Mouse (Mus musculus) lung, postnatal 0 days (tissue): ENCODE results near the gene Isca1. TPM values are rescaled to one million over a fixed set of nuclear protein-coding genes. Genes with fewer than 3 reads are reported as not detected.

Experiments
- ATAC-seq: fragments of 200-750 bp; cut with Nextera tagmentation; 2 replicates; pipeline ENCODE4 v1.8.0; 2017; ENCODE audit warnings: moderate library complexity
- DNase-seq: peaks from one replicate; pipeline ENCODE4 v3.0.0-alpha.2; 2016; ENCODE audit warnings: low spot score
- H3K27ac ChIP-seq: fragments of 300-500 bp; sonication (generic); 2 replicates; pipeline ENCODE4 v1.5.1; 2014; ENCODE audit warnings: antibody characterized with exemption, mild to moderate bottlenecking, low read length, mixed read lengths
- H3K27me3 ChIP-seq: fragments of 300-500 bp; sonication (generic); replicated peaks from 2 replicates; pipeline ENCODE4 v1.6.1; 2014; ENCODE audit warnings: low read length, mixed read lengths; ENCODE audit not compliant: insufficient read depth
- H3K36me3 ChIP-seq: fragments of 300-500 bp; sonication (generic); 2 replicates; pipeline ENCODE4 v1.6.1; 2014; ENCODE audit warnings: low read length, mixed read lengths; ENCODE audit not compliant: insufficient read depth
- H3K4me1 ChIP-seq: fragments of 300-500 bp; sonication (generic); 2 replicates; pipeline ENCODE4 v1.6.1; 2014; ENCODE audit warnings: antibody characterized with exemption, low read depth, low read length, mixed read lengths; ENCODE audit not compliant: insufficient read depth
- H3K4me2 ChIP-seq: fragments of 300-500 bp; sonication (generic); replicated peaks from 2 replicates; pipeline ENCODE4 v1.6.1; 2014; ENCODE audit warnings: low read depth, mild to moderate bottlenecking, low read length, moderate library complexity, mixed read lengths
- H3K4me3 ChIP-seq: fragments of 300-500 bp; sonication (generic); 2 replicates; pipeline ENCODE4 v1.5.1; 2014; ENCODE audit warnings: low read depth, low read length
- H3K9ac ChIP-seq: fragments of 300-500 bp; sonication (generic); replicated peaks from 2 replicates; pipeline ENCODE4 v1.6.1; 2014; ENCODE audit warnings: low read depth, mild to moderate bottlenecking
- H3K9me3 ChIP-seq: fragments of 300-500 bp; sonication (generic); 2 replicates; pipeline ENCODE4 v1.6.1; 2016; ENCODE audit warnings: low read length, mixed read lengths
- CTCF ChIP-seq: IDR thresholded peaks from 2 replicates; pipeline ENCODE4 v1.5.1; 2016; ENCODE audit warnings: antibody characterized with exemption, mild to moderate bottlenecking
- EP300 ChIP-seq: IDR thresholded peaks from 2 replicates; pipeline ENCODE4 v1.6.1; 2016; ENCODE audit warnings: antibody characterized with exemption, mild to moderate bottlenecking, control low read depth
- WGBS: fragments of 180-500 bp; shearing (Covaris S2); extraction: QIAGEN DNeasy Blood & Tissue Kit; methylation state at CpG from one replicate; pipeline ENCODE4 v1.1.7; 2014; 5-methylcytosine and 5-hydroxymethylcytosine counted together
- polyA plus RNA-seq: library from polyadenylated mRNA; unstranded; fragments of >200 nt; fragmentation: Nextera tagmentation; extraction: Ambion mirVana; gene quantifications from 2 replicates; pipeline ENCODE4 v1.2.1, GENCODE M21; 2015

Gene Isca1
- polyA plus RNA-seq, 1 experiment from 2014 or later, result 135 TPM

DNA sequence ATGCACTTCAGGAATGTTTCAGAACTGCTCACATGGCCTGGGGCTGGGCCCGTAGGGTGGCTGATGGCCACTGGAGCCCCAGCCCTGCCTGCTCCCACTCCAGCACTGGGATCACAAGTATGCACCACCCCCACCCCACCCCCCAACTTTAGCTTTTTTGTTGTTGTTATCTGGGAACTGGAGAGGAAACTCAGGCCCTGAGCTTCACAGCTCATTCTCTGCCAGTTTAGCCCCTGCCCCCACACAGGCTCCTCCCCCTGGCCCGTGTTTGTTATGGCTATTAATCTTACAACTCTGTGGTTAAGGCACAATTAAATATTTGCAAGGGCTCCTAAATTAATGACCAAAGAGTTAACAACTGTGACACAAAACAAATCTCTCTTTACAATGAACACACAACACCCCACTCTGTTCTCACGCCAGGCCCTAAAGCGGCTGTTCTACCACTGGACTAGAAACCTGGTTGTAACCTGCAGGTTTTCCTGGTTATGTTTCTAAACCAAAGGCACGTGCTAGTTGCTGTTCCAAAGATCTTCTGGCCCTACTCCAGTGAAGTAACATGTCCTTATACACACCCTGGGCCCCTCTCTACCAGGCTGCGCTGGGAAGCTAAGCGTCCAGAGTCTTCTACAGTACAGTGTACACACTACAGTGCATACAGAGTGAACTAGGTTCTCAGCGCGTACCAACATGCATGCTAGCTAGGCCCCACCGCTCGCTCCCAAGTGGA lies 2.7 kb downstream of the Isca1 start:
- H3K27me3 ChIP-seq, result no peaks in the 10 kb centered on the region
- no peaks in the 10 kb centered on the region; the same call in 1 of the 2 replicates for H3K36me3 ChIP-seq
- peak overlapping the region; percentile 78 for H3K4me2 ChIP-seq
- H3K9me3 ChIP-seq, result no peaks in the 10 kb centered on the region
- H3K27ac ChIP-seq, result peak overlapping the region; percentile 68
- peaks cover 20% of the 10 kb centered on the region; the same call in 1 of the 2 replicates for H3K4me1 ChIP-seq
- no peak for ATAC-seq
- TF ChIP-seq CTCF (no peak), EP300 (no peak)
- 0 out of 2 replicates have a peak overlapping the region, but pooled peaks have one; percentile 19 for H3K9ac ChIP-seq
- peak; percentile 59 for DNase-seq
- WGBS, result 27% methylated on average over 11 of the region's 11 CpGs
- H3K4me3 ChIP-seq, result peak overlapping the region; percentile 19; the same call in 1 of the 2 replicates

DNA sequence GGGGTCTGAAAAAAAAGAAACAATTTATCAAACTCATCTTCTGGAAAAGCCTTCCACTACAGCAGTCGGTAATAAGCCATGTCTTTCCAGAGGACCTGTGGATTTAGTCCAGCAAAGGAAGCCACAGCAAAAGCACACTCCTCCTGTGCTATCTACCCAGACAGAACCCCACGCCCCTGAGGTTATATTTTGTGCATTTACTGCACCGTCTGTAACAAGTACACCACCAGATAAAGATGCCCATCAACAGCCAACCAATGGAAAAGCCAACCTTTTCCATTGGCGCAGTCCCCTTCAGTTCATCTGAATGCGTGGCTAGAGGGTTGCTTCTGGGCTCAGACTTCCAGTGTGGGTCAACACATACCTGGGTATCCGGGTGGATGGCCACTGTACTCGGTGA lies 6.8 kb downstream of the Isca1 start:
- WGBS, result 86% methylated on average over 7 of the region's 7 CpGs
- Histone ChIP-seq H3K4me2 (no peak overlapping the region), H3K36me3 (peaks cover 9% of the 10 kb centered on the region; the same call in 1 of the 2 replicates), H3K27me3 (no peaks in the 10 kb centered on the region), H3K4me3 (no peak overlapping the region), H3K9me3 (no peaks in the 10 kb centered on the region), H3K4me1 (peaks cover 8% of the 10 kb centered on the region; the same call in 1 of the 2 replicates), H3K27ac (no peak overlapping the region), H3K9ac (no peak overlapping the region)
- DNase-seq (no peak), ATAC-seq (no peak)
- TF ChIP-seq CTCF, result no peak
- TF ChIP-seq EP300, result no peak

DNA sequence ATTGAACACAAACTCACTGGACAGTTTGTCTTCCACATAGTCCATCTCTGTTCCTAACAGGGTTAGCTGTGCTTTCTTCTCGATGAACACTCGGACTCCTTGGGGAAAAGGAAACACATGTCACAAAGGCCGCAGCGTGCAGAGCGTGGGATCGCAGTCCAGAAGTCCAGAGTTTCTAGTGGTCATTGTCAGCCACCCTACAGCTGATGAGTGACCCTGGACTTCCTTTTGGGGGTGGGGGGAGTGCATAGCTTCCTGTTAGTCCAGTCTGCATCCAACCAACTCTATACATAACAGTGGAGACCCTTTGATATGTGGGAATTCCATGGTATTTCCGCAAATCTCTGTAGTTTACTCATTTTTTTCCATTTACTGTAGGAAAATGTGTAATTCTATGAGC lies 12.7 kb downstream of the Isca1 start:
- DNase-seq (peak; percentile 29), ATAC-seq (peak; percentile 72)
- no peaks in the 10 kb centered on the region for H3K27me3 ChIP-seq
- 72% methylated on average over 7 of the region's 7 CpGs for WGBS
- no peak overlapping the region; the same call in 1 of the 2 replicates for H3K27ac ChIP-seq
- H3K9ac ChIP-seq, result no peak overlapping the region
- TF ChIP-seq EP300 (no peak), CTCF (no peak)
- no peak overlapping the region for H3K4me2 ChIP-seq
- H3K9me3 ChIP-seq, result no peaks in the 10 kb centered on the region
- H3K4me1 ChIP-seq, result no peaks in the 10 kb centered on the region
- H3K36me3 ChIP-seq, result peaks cover 20% of the 10 kb centered on the region; the same call in 1 of the 2 replicates
- no peak overlapping the region for H3K4me3 ChIP-seq

DNA sequence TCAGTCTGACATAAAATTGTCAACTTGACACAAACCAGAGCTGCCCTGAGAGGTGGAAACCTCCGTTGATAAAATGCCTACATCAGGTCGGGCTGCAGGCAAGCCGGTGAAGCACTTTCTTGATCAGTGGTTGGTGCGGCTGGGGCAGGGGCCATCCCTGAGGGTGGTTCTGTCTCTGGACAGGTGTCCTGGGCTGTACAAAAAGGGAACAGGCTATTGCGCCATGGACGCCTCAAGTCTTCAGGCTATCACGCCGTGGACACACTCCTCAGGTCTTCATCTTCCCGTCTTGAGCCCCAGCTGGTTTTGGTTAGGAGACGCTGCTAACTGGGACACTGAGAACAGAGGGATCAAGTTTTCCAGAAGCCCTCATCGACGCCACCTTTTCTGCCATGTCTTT lies 19.3 kb downstream of the Isca1 start:
- peaks cover 7% of the 10 kb centered on the region; the same call in 1 of the 2 replicates for H3K36me3 ChIP-seq
- no peaks in the 10 kb centered on the region for H3K9me3 ChIP-seq
- H3K27ac ChIP-seq, result no peak overlapping the region
- H3K4me2 ChIP-seq, result no peak overlapping the region
- no peak overlapping the region for H3K9ac ChIP-seq
- H3K4me3 ChIP-seq, result no peak overlapping the region
- no peak for TF ChIP-seq CTCF
- H3K27me3 ChIP-seq, result no peaks in the 10 kb centered on the region
- no peaks in the 10 kb centered on the region for H3K4me1 ChIP-seq
- DNase-seq (no peak), ATAC-seq (no peak)
- 79% methylated on average over 12 of the region's 12 CpGs for WGBS

DNA sequence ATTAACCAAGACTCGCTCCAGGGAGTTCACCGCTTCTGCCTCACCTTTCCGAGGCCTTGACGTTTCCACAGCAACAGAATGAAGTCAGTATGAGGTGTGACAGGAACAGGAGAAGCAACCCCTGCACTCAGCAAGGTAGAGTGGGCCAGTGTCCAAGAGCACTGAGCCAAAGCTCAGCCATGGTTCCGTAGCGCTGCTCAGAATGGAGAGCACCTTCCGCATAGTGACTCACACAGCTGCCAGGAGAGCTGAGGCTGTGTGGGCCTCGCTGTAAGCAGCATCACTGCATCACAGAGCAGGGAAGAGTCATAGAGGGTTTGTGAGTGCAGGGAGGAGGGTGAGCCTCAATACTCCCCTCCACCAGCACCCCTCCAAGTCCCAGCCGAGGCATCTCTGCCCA lies 22.9 kb downstream of the Isca1 start, which contains the start of gene 1700014D04Rik:
Gene 1700014D04Rik, minus strand, starts transcription at position 42 of the 400 bp plus-strand sequence.
- TF ChIP-seq EP300 (no peak), CTCF (no peak)
- ATAC-seq (no peak), DNase-seq (no peak)
- H3K27me3 ChIP-seq, result no peaks in the 10 kb centered on the region
- H3K4me3 ChIP-seq, result no peak within 1 kb of the TSS
- H3K27ac ChIP-seq, result no peak within 1 kb of the TSS
- no peak within 1 kb of the TSS for H3K4me2 ChIP-seq
- no peaks in the 10 kb centered on the region for H3K36me3 ChIP-seq
- no peaks in the 10 kb centered on the region for H3K4me1 ChIP-seq
- H3K9me3 ChIP-seq, result no peaks in the 10 kb centered on the region
- WGBS, result 81% methylated on average over 9 of the region's 9 CpGs
- no peak within 1 kb of the TSS for H3K9ac ChIP-seq

DNA sequence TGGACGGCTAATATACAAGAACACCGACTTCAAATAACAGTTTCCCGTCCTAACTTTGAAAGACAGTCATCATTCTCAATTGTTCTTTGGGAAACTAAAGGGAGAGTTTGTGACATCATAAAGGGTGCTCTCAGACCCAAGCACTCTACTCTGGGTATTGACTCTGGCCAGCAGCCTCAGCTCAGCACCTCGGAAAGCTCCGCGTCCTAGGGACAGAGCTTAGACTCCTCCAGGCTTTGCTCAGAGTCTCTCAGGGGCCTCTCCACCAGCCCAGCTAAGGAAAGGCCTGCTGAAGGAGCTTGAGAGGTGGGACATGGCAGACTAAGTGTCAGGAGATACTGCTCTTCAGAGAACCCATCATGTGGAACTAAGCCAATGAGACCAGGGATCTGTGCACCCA lies 23.4 kb downstream of the Isca1 start:
- TF ChIP-seq CTCF, result no peak
- TF ChIP-seq EP300, result no peak
- H3K27ac ChIP-seq, result no peak overlapping the region
- 63% methylated on average over 6 of the region's 6 CpGs for WGBS
- no peaks in the 10 kb centered on the region for H3K36me3 ChIP-seq
- no peaks in the 10 kb centered on the region for H3K27me3 ChIP-seq
- ATAC-seq, result 0 out of 2 replicates have a peak, but pooled peaks have one; percentile 46
- H3K4me1 ChIP-seq, result no peaks in the 10 kb centered on the region
- DNase-seq, result no peak
- no peak overlapping the region for H3K9ac ChIP-seq
- no peak overlapping the region for H3K4me3 ChIP-seq
- no peaks in the 10 kb centered on the region for H3K9me3 ChIP-seq
- H3K4me2 ChIP-seq, result no peak overlapping the region
